12 mouse cellular contexts compared by ENCODE assay signal in genomic region chr4:131657922-131658321, GRCm38 (mm10).
DNase-seq lines count a peak whose midpoint lies in the region; ATAC-seq lines count a peak whose summit lies in the region.
"Had no signal": no experiment of that assay in that cellular context is flagged by ENCODE, and none has a peak within 500 bp of the region (broad histone marks: within the 10 kb centered on the region; RNA-seq: fewer than 3 reads in every experiment).

No protein-coding gene starts in this region.

- H3K9me3 ChIP-seq in forebrain, embryonic 11.5 days (ENCODE audit: control insufficient read depth, low read length), result no peaks in the 10 kb centered on the region
- no peaks in the 10 kb centered on the region for H3K9me3 ChIP-seq in forebrain, embryonic 16.5 days (ENCODE audit: control insufficient read depth, low read length)
- no peaks in the 10 kb centered on the region for H3K9me3 ChIP-seq in midbrain, embryonic 14.5 days (ENCODE audit: control insufficient read depth, low read length)
- H3K9me3 ChIP-seq in midbrain, embryonic 11.5 days (ENCODE audit: control insufficient read depth, low read length), result no peaks in the 10 kb centered on the region
- H3K9me3 ChIP-seq: heart, embryonic 10.5 days had no signal

- ATAC-seq in forebrain, embryonic 11.5 days (replicated peaks; ENCODE audit: low FRiP score), result no peak
- ATAC-seq in forebrain, embryonic 16.5 days, result no peak
- no peak for ATAC-seq in midbrain, embryonic 14.5 days (ENCODE audit: low FRiP score, low TSS enrichment)
- no peak for ATAC-seq in midbrain, embryonic 11.5 days (ENCODE audit: low FRiP score)
- ATAC-seq in frontal cortex, adult (ENCODE audit: low TSS enrichment), result no peak
- ATAC-seq in granulocyte monocyte progenitor cell, adult 5-6 weeks (replicated peaks; ENCODE audit: poor library complexity, severe bottlenecking), result no peak

- H3K4me2 ChIP-seq in forebrain, embryonic 11.5 days (ENCODE audit: low read depth, low read length, severe bottlenecking), result no peak overlapping the region
- no peak overlapping the region for H3K4me2 ChIP-seq in forebrain, embryonic 16.5 days (ENCODE audit: low read length)
- H3K4me2 ChIP-seq in midbrain, embryonic 14.5 days (ENCODE audit: low read length), result no peak overlapping the region
- H3K4me2 ChIP-seq in midbrain, embryonic 11.5 days, result no peak overlapping the region

- H3K27me3 ChIP-seq in forebrain, embryonic 11.5 days (ENCODE audit: control insufficient read depth, insufficient read depth, low read length), result no peaks in the 10 kb centered on the region
- H3K27me3 ChIP-seq in forebrain, embryonic 16.5 days (replicated peaks; ENCODE audit: control insufficient read depth, insufficient read depth, low read length), result no peaks in the 10 kb centered on the region
- H3K27me3 ChIP-seq in midbrain, embryonic 14.5 days (ENCODE audit: control insufficient read depth, insufficient read depth, low read length), result no peaks in the 10 kb centered on the region; the same call in 1 of the 2 replicates
- no peaks in the 10 kb centered on the region for H3K27me3 ChIP-seq in midbrain, embryonic 11.5 days (ENCODE audit: control insufficient read depth, insufficient read depth, low read length)

- no peak overlapping the region for H3K4me3 ChIP-seq in forebrain, embryonic 11.5 days (ENCODE audit: low read depth, low read length)
- H3K4me3 ChIP-seq in forebrain, embryonic 16.5 days (replicated peaks; ENCODE audit: low read length), result no peak overlapping the region
- no peak overlapping the region for H3K4me3 ChIP-seq in midbrain, embryonic 14.5 days (replicated peaks; ENCODE audit: low read depth, low read length)
- no peak overlapping the region for H3K4me3 ChIP-seq in midbrain, embryonic 11.5 days (ENCODE audit: low read depth, low read length)
- H3K4me3 ChIP-seq: heart, embryonic 10.5 days had no signal

- H3K4me1 ChIP-seq in forebrain, embryonic 11.5 days (replicated peaks; ENCODE audit: control insufficient read depth, insufficient read depth, low read length), result no peaks in the 10 kb centered on the region
- no peaks in the 10 kb centered on the region for H3K4me1 ChIP-seq in forebrain, embryonic 16.5 days (replicated peaks; ENCODE audit: control insufficient read depth, insufficient read depth, low read length)
- H3K4me1 ChIP-seq in midbrain, embryonic 14.5 days (ENCODE audit: control insufficient read depth, insufficient read depth, low read length), result no peaks in the 10 kb centered on the region
- H3K4me1 ChIP-seq in midbrain, embryonic 11.5 days (ENCODE audit: control insufficient read depth, insufficient read depth, low read length), result no peaks in the 10 kb centered on the region
- H3K4me1 ChIP-seq: heart, embryonic 10.5 days had no signal

- no peak overlapping the region for H3K9ac ChIP-seq in forebrain, embryonic 11.5 days (ENCODE audit: low read length)
- no peak overlapping the region for H3K9ac ChIP-seq in forebrain, embryonic 16.5 days (replicated peaks; ENCODE audit: low read depth, low read length)
- no peak overlapping the region for H3K9ac ChIP-seq in midbrain, embryonic 14.5 days (replicated peaks; ENCODE audit: low read length)
- H3K9ac ChIP-seq in midbrain, embryonic 11.5 days (ENCODE audit: low read length), result no peak overlapping the region

- DNase-seq in forebrain, embryonic 11.5 days (ENCODE audit: low spot score), result peak; percentile 64
- DNase-seq in midbrain, embryonic 14.5 days, result peak; percentile 27
- no peak for DNase-seq in midbrain, embryonic 11.5 days (ENCODE audit: low spot score, missing footprints)
- peak; percentile 15 for DNase-seq in embryo, embryonic 9.5 days (ENCODE audit: extremely low spot score)
- peak; percentile 70 for DNase-seq in mesoderm, embryonic 11.5 days (ENCODE audit: low read depth, low spot score)
- DNase-seq: layer of hippocampus, adult 9-11 months; thymus, postnatal 25 days had no signal

- 21% methylated on average over 10 of the region's 10 CpGs for WGBS in forebrain, embryonic 11.5 days
- WGBS in forebrain, embryonic 16.5 days, result 18% methylated on average over 10 of the region's 10 CpGs
- WGBS in midbrain, embryonic 14.5 days, result 20% methylated on average over 10 of the region's 10 CpGs
- WGBS in midbrain, embryonic 11.5 days, result 28% methylated on average over 10 of the region's 10 CpGs

- no peaks in the 10 kb centered on the region for H3K36me3 ChIP-seq in forebrain, embryonic 11.5 days (ENCODE audit: control insufficient read depth, insufficient read depth, low read length)
- H3K36me3 ChIP-seq in forebrain, embryonic 16.5 days (ENCODE audit: control insufficient read depth, insufficient read depth), result no peaks in the 10 kb centered on the region
- H3K36me3 ChIP-seq in midbrain, embryonic 14.5 days (ENCODE audit: control insufficient read depth, insufficient read depth, low read length), result no peaks in the 10 kb centered on the region
- H3K36me3 ChIP-seq in midbrain, embryonic 11.5 days (ENCODE audit: control insufficient read depth, insufficient read depth, low read length), result no peaks in the 10 kb centered on the region
- H3K36me3 ChIP-seq: heart, embryonic 10.5 days had no signal

- no peak overlapping the region for H3K27ac ChIP-seq in forebrain, embryonic 11.5 days (ENCODE audit: low read depth, low read length)
- H3K27ac ChIP-seq in forebrain, embryonic 16.5 days (ENCODE audit: low read length), result no peak overlapping the region
- H3K27ac ChIP-seq in midbrain, embryonic 14.5 days (replicated peaks; ENCODE audit: low read depth, low read length), result no peak overlapping the region
- H3K27ac ChIP-seq in midbrain, embryonic 11.5 days (ENCODE audit: low read depth, low read length), result no peak overlapping the region
- H3K27ac ChIP-seq: heart, embryonic 10.5 days; macrophage had no signal
